Mouse (Mus musculus) heart, embryonic 14.5 days (tissue): Measurements from ENCODE around the gene Dzank1. TPM values are rescaled to one million over a fixed set of nuclear protein-coding genes. Genes with fewer than 3 reads are reported as not detected.

Experiments used
- ATAC-seq: fragments of 200-750 bp; cut with Nextera tagmentation; 2 replicates; pipeline ENCODE4 v1.8.0; 2017; ENCODE audit warnings: low read depth, moderate TSS enrichment; ENCODE audit not compliant: insufficient number of reproducible peaks, insufficient read depth, low FRiP score
- H3K27ac ChIP-seq, 2 experiments: fragments of 200-500 bp in 1 of 2; fragments of 300-500 bp in 1 of 2; sonication (generic) in 1 of 2; replicated peaks in 1 of 2; 2 replicates each; pipeline ENCODE4 v1.5.1; 2012 to 2014; ENCODE audit warnings: low read depth in 2 of 2, low read length in 2 of 2, control low read depth in 1 of 2, mild to moderate bottlenecking in 1 of 2, mixed read lengths in 1 of 2; ENCODE audit not compliant: control insufficient read depth in 1 of 2, insufficient read depth in 1 of 2
- H3K27me3 ChIP-seq: fragments of 300-500 bp; sonication (generic); 2 replicates; pipeline ENCODE4 v1.6.1; 2014; ENCODE audit warnings: mild to moderate bottlenecking, low read length, control low read depth; ENCODE audit not compliant: control insufficient read depth, insufficient read depth
- H3K36me3 ChIP-seq: fragments of 300-500 bp; sonication (generic); 2 replicates; pipeline ENCODE4 v1.6.1; 2014; ENCODE audit warnings: mild to moderate bottlenecking, control low read depth, low read length, mixed read lengths; ENCODE audit not compliant: control insufficient read depth, insufficient read depth
- H3K4me1 ChIP-seq, 2 experiments: fragments of 200-500 bp in 1 of 2; fragments of 300-500 bp in 1 of 2; sonication (generic) in 1 of 2; 2 replicates each; pipeline ENCODE4 v1.6.1; 2012 to 2014; ENCODE audit warnings: low read length in 2 of 2, control low read depth in 1 of 2, mixed read lengths in 1 of 2; ENCODE audit not compliant: control insufficient read depth in 2 of 2, insufficient read depth in 2 of 2
- H3K4me2 ChIP-seq: fragments of 300-500 bp; sonication (generic); 2 replicates; pipeline ENCODE4 v1.6.1; 2014; ENCODE audit warnings: mild to moderate bottlenecking, low read length
- H3K4me3 ChIP-seq, 2 experiments: fragments of 200-500 bp in 1 of 2; fragments of 300-500 bp in 1 of 2; sonication (generic) in 1 of 2; 2 replicates each; pipeline ENCODE4 v1.5.1; 2012 to 2014; ENCODE audit warnings: low read length in 2 of 2, mild to moderate bottlenecking in 2 of 2, control low read depth in 1 of 2, low read depth in 1 of 2, moderate library complexity in 1 of 2; ENCODE audit not compliant: control insufficient read depth in 1 of 2, insufficient read depth in 1 of 2
- H3K9ac ChIP-seq: fragments of 300-500 bp; sonication (generic); 2 replicates; pipeline ENCODE4 v1.6.1; 2014; ENCODE audit warnings: mild to moderate bottlenecking, low read length
- H3K9me3 ChIP-seq: fragments of 300-500 bp; sonication (generic); 2 replicates; pipeline ENCODE4 v1.6.1; 2016; ENCODE audit warnings: low read length, control low read depth; ENCODE audit not compliant: control insufficient read depth
- WGBS: fragments of 180-500 bp; shearing (Covaris S2); extraction: QIAGEN DNeasy Blood & Tissue Kit; methylation state at CpG from one replicate; pipeline ENCODE4 v1.1.7; 2014; 5-methylcytosine and 5-hydroxymethylcytosine counted together
- polyA plus RNA-seq: library from polyadenylated mRNA; unstranded; fragments of >200 nt; fragmentation: Nextera tagmentation; extraction: Ambion mirVana; gene quantifications from 2 replicates; pipeline ENCODE4 v1.2.1, GENCODE M21; 2014

Dzank1 gene
- 1.1 and 1.7 TPM in 2 replicates for polyA plus RNA-seq

GRCm38 (mm10) chr2:144526981-144527820, at the start of gene Dzank1, which contains the start of gene Polr3f:
Gene Dzank1, minus strand, starts transcription at chr2:144527414.
Gene Polr3f, plus strand, starts transcription at chr2:144527718.
- no peaks in the 10 kb centered on the region for H3K9me3 ChIP-seq
- H3K27me3 ChIP-seq, result peaks cover 14% of the 10 kb centered on the region; the same call in 1 of the 2 replicates
- H3K36me3 ChIP-seq, result peaks cover 20% of the 10 kb centered on the region
- peak within 1 kb of the TSS; percentile 92 for H3K4me2 ChIP-seq
- H3K4me1 ChIP-seq, result peaks cover 0 to 12% of the 10 kb centered on the region in 2 experiments; a peak in 2 of 4 replicates
- H3K27ac ChIP-seq, result peak within 1 kb of the TSS; percentile 90 to 91
- H3K9ac ChIP-seq, result peak within 1 kb of the TSS; percentile 94
- 1% methylated on average over 54 of the region's 56 CpGs for WGBS
- peak; percentile 95 for ATAC-seq
- peak within 1 kb of the TSS; percentile 60 to 97 for H3K4me3 ChIP-seq

DNA sequence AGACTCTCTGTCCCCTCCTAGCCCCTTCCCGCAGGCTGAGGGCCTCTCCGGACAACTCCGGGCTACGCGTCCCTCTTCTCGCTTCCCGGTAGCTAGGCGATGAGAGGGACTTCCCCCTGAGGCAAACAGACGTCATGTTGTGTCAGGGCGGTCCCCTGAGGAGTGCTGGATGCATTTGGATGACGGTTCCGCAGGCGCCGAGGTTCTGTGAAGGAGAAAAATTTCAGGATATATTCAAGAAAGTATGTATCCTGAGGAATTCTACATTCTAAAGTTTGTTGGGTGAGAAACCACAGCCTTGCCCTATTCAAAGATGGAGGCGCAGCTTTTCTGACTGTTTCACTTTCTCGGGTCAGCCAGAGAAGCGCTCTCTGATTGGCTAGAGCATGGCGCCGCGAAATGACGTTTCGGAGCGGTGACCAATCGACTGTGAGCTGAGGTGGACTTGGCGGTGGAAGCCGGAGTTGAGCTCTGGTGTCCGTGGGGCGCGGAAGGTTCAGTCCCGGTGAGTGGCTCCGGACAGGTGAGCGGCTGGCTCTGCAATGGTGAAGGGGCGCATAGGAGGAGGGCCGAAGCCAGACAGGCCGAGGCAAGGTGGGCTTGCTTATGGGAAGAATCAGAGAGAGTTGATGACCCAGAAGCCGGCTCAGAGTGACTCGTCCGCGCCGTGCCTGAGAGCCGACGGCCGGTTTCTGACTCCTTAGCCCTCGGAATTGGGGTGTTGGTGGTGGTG, 28.8 kb upstream of the Dzank1 start, which contains the start of gene Sec23b:
Gene Sec23b (plus strand): TSS at position 410 of the 733 bp plus-strand sequence.
- peaks cover 13% of the 10 kb centered on the region for H3K36me3 ChIP-seq
- peaks cover 0 to 12% of the 10 kb centered on the region in 2 experiments; a peak in 2 of 4 replicates for H3K4me1 ChIP-seq
- H3K9ac ChIP-seq, result peak within 1 kb of the TSS; percentile 86
- H3K9me3 ChIP-seq, result no peaks in the 10 kb centered on the region
- H3K27ac ChIP-seq, result peak within 1 kb of the TSS; percentile 87 to 92
- no peaks in the 10 kb centered on the region for H3K27me3 ChIP-seq
- ATAC-seq, result peak; percentile 97
- peak within 1 kb of the TSS; percentile 88 for H3K4me2 ChIP-seq
- under 1% methylated on average over 44 of the region's 44 CpGs for WGBS
- H3K4me3 ChIP-seq, result peak within 1 kb of the TSS; percentile 89 to 90

- peak overlapping the region; percentile 59 to 89 for H3K4me3 ChIP-seq
- peak overlapping the region; percentile 66 for H3K4me2 ChIP-seq
- 2% methylated on average over 14 of the region's 14 CpGs for WGBS
- H3K27ac ChIP-seq, result peak overlapping the region; percentile 87 to 92
- H3K27me3 ChIP-seq, result no peaks in the 10 kb centered on the region
- no peaks in the 10 kb centered on the region for H3K9me3 ChIP-seq
- H3K9ac ChIP-seq, result peak overlapping the region; percentile 86
- peaks cover 13% of the 10 kb centered on the region for H3K36me3 ChIP-seq
- H3K4me1 ChIP-seq, result peaks cover 0 to 12% of the 10 kb centered on the region in 2 experiments; a peak in 2 of 4 replicates
- no peak for ATAC-seq
Observed at GRCm38 (mm10) chr2:144555286-144555819, 28.1 kb upstream of the Dzank1 start.

DNA sequence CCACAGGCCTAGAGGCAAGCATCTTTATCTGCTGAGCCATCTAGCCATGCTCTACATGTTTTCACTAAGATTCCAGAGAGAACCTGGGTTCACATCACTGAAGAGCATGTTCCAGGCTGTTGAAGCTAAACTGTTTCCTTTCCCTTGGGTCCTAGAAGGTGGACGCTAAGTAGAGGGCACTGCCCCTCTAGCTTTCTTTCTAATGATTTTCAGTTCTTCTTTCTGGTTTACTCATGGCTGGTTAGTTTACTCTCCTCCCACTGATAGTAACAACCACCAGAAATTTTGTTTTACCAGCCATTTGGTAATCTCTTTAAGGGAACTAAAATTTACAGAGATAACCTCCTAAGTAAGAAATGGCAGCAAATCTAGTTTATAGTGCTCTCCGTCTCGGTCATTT, 26.7 kb upstream of the Dzank1 start:
- peaks cover 0 to 14% of the 10 kb centered on the region in 2 experiments; a peak in 2 of 4 replicates for H3K4me1 ChIP-seq
- H3K9ac ChIP-seq, result no peak overlapping the region
- ATAC-seq, result no peak
- H3K27me3 ChIP-seq, result no peaks in the 10 kb centered on the region
- H3K36me3 ChIP-seq, result no peaks in the 10 kb centered on the region; the same call in 1 of the 2 replicates
- no peak overlapping the region for H3K4me2 ChIP-seq
- no peak overlapping the region for H3K27ac ChIP-seq
- WGBS, result 90% methylated on average over 3 of the region's 3 CpGs
- no peak overlapping the region for H3K4me3 ChIP-seq
- no peaks in the 10 kb centered on the region for H3K9me3 ChIP-seq

DNA sequence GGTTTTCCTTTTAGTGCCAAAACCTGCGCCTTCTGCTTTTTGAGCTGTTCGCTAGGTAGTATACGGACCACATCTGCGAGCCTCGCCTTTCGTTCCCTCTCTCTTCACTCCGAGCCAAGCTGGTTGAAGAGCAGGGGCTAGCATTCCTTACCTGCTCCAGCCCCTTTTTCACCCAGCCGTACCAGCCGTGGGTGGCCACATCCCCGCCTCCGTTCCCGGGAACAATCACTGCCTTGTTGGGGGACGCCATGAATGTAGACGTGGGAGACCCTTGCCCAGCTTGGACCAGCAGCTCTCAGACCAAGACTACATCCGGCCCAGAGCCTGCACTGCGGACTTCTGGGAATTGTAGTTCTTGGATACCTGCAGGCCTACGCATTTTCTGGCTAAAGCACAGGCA, 23.3 kb upstream of the Dzank1 start, which contains the start of gene Rbbp9:
Gene Rbbp9 (minus strand): TSS at position 341 of the 400 bp plus-strand sequence.
- Histone ChIP-seq H3K27me3 (no peaks in the 10 kb centered on the region), H3K9me3 (no peaks in the 10 kb centered on the region), H3K4me2 (peak within 1 kb of the TSS; percentile 76), H3K4me1 (peaks cover 0 to 10% of the 10 kb centered on the region in 2 experiments; a peak in 2 of 4 replicates), H3K9ac (peak within 1 kb of the TSS; percentile 85), H3K27ac (peak within 1 kb of the TSS; percentile 56 to 86; a peak in 3 of 4 replicates), H3K4me3 (peak within 1 kb of the TSS; percentile 82 to 100), H3K36me3 (peaks cover 24% of the 10 kb centered on the region)
- WGBS, result under 1% methylated on average over 17 of the region's 17 CpGs
- peak; percentile 88 for ATAC-seq

DNA sequence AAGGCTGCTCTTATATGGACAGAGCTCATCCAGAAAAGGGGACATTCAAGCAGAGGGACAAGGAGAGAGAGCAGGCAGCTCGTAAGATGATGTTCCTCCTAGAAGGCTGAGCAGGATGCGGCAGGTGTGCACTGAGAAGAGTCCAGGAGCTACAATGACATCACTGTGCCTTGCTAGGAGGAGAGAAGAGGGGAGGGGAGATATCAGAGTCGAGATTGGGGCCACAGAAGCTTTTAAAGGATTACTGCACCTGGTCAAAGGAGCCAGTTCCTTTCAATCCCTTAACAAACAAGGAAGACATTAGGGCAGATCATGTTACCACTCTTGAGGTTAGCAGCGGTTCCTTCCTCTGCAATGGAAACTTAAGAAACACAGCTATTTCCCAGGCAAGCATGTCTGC, 20.3 kb upstream of the Dzank1 start:
- Histone ChIP-seq H3K4me1 (peaks cover 2 to 19% of the 10 kb centered on the region in 2 experiments), H3K36me3 (peaks cover 41% of the 10 kb centered on the region), H3K4me2 (no peak overlapping the region), H3K9me3 (no peaks in the 10 kb centered on the region), H3K27me3 (no peaks in the 10 kb centered on the region), H3K27ac (no peak overlapping the region), H3K4me3 (no peak overlapping the region), H3K9ac (no peak overlapping the region)
- 79% methylated on average over 4 of the region's 4 CpGs for WGBS
- ATAC-seq, result no peak

DNA sequence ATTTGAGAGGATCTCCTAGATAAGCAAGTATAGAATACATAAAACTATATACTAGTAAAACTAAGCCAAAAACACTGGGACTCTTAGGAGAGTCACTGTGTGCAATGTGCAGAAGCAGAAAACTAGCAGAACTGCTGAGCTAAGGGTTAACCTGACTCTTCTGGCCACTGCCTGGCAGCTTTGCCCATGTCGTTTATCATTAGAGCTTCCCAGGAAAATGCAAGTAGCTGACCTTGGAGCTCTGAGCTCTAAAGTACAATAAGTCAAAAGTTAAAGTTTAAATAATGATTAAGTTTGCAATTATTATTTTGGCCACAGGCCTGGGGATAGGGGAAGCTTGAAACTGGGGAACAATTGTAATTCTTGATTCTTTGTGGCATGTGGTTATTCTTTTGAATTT, 18.3 kb upstream of the Dzank1 start:
- peaks cover 60% of the 10 kb centered on the region for H3K36me3 ChIP-seq
- ATAC-seq, result no peak
- no peak overlapping the region for H3K4me3 ChIP-seq
- no peak overlapping the region for H3K4me2 ChIP-seq
- no peaks in the 10 kb centered on the region for H3K27me3 ChIP-seq
- peaks cover 2 to 19% of the 10 kb centered on the region in 2 experiments for H3K4me1 ChIP-seq
- no peak overlapping the region for H3K9ac ChIP-seq
- H3K27ac ChIP-seq, result peak overlapping the region in 1 of 2 experiments; percentile 44; a peak in 2 of 4 replicates
- no peaks in the 10 kb centered on the region for H3K9me3 ChIP-seq
- 30% methylated on average over 1 of the region's 1 CpGs for WGBS
